Comparison of ENCODE assay signal across 8 mouse cellular contexts in genomic region chr1:152623375-152624270, GRCm38 (mm10).
DNase-seq lines count a peak whose midpoint lies in the region; ATAC-seq and TF ChIP-seq lines count a peak whose summit lies in the region.

No protein-coding gene starts in this region.

- H3K9me3 ChIP-seq in forebrain, embryonic 11.5 days (ENCODE audit: control insufficient read depth, low read length) = no peaks in the 10 kb centered on the region
- H3K9me3 ChIP-seq in hindbrain, embryonic 12.5 days (replicated peaks) = no peaks in the 10 kb centered on the region
- 0 out of 2 replicates have a peak, but pooled peaks cover under 1% of the 10 kb centered on the region for H3K9me3 ChIP-seq in limb, embryonic 14.5 days (ENCODE audit: control insufficient read depth, low read length)

- no peaks in the 10 kb centered on the region for H3K36me3 ChIP-seq in forebrain, embryonic 11.5 days (ENCODE audit: control insufficient read depth, insufficient read depth, low read length)
- H3K36me3 ChIP-seq in hindbrain, embryonic 12.5 days = 0 out of 2 replicates have a peak, but pooled peaks cover 5% of the 10 kb centered on the region
- H3K36me3 ChIP-seq in limb, embryonic 14.5 days (ENCODE audit: control insufficient read depth, insufficient read depth, low read length) = peaks cover 5% of the 10 kb centered on the region; the same call in 1 of the 2 replicates
- H3K36me3 ChIP-seq in myocyte (ENCODE audit: control insufficient read depth, insufficient read depth) = no peaks in the 10 kb centered on the region

- H3K27me3 ChIP-seq in cerebellum, adult 2 months (ENCODE audit: control insufficient read depth, insufficient read depth, low read length) = no peaks in the 10 kb centered on the region; the same call in 1 of the 2 replicates
- no peaks in the 10 kb centered on the region; the same call in 1 of the 2 replicates for H3K27me3 ChIP-seq in forebrain, embryonic 11.5 days (ENCODE audit: control insufficient read depth, insufficient read depth, low read length)
- H3K27me3 ChIP-seq in hindbrain, embryonic 12.5 days = peaks cover 9% of the 10 kb centered on the region
- H3K27me3 ChIP-seq in limb, embryonic 14.5 days (ENCODE audit: control insufficient read depth, insufficient read depth, low read length) = no peaks in the 10 kb centered on the region
- H3K27me3 ChIP-seq in myocyte (ENCODE audit: control insufficient read depth, insufficient read depth, insufficient read length) = no peaks in the 10 kb centered on the region

- no peaks in the 10 kb centered on the region for H3K79me2 ChIP-seq in myocyte (ENCODE audit: control insufficient read depth, insufficient read depth)

- H3K9ac ChIP-seq in forebrain, embryonic 11.5 days (ENCODE audit: low read length) = peak overlapping the region; percentile 45
- H3K9ac ChIP-seq in hindbrain, embryonic 12.5 days = peak overlapping the region; percentile 75; the same call in 1 of the 2 replicates
- H3K9ac ChIP-seq in limb, embryonic 14.5 days (ENCODE audit: low read depth, low read length, severe bottlenecking) = peak overlapping the region; percentile 81

- TF ChIP-seq CTCF in cerebellum, adult 2 months (IDR thresholded peaks at IDR 0.05; ENCODE audit: borderline replicate concordance, insufficient read depth, low read depth, low read length) = no peak

- no peak for ATAC-seq in forebrain, embryonic 11.5 days (replicated peaks; ENCODE audit: low FRiP score)
- no peak for ATAC-seq in hindbrain, embryonic 12.5 days (ENCODE audit: low FRiP score)
- ATAC-seq in limb, embryonic 14.5 days (ENCODE audit: low FRiP score, low read depth) = no peak

- peak overlapping the region; percentile 75 for H3K4me2 ChIP-seq in forebrain, embryonic 11.5 days (ENCODE audit: low read depth, low read length, severe bottlenecking)
- H3K4me2 ChIP-seq in hindbrain, embryonic 12.5 days (replicated peaks) = peak overlapping the region; percentile 81
- H3K4me2 ChIP-seq in limb, embryonic 14.5 days (replicated peaks; ENCODE audit: low read depth, low read length, severe bottlenecking) = peak overlapping the region; percentile 88
- H3K4me2 ChIP-seq in myocyte (ENCODE audit: low read depth) = peak overlapping the region; percentile 93

- no peaks in the 10 kb centered on the region for H3K4me1 ChIP-seq in cerebellum, adult 2 months (ENCODE audit: control insufficient read depth, insufficient read depth, low read length)
- H3K4me1 ChIP-seq in forebrain, embryonic 11.5 days (replicated peaks; ENCODE audit: control insufficient read depth, insufficient read depth, low read length) = peaks cover 9% of the 10 kb centered on the region
- peaks cover 5% of the 10 kb centered on the region; the same call in 1 of the 2 replicates for H3K4me1 ChIP-seq in hindbrain, embryonic 12.5 days
- H3K4me1 ChIP-seq in limb, embryonic 14.5 days (ENCODE audit: control insufficient read depth, insufficient read depth, low read length) = peaks cover 19% of the 10 kb centered on the region

- H3K4me3 ChIP-seq in cerebellum, adult 2 months (replicated peaks; ENCODE audit: insufficient read depth, low read depth, low read length) = peak overlapping the region; percentile 26
- H3K4me3 ChIP-seq in forebrain, embryonic 11.5 days (ENCODE audit: low read depth, low read length) = peak overlapping the region; percentile 59
- H3K4me3 ChIP-seq in hindbrain, embryonic 12.5 days = peak overlapping the region; percentile 60
- H3K4me3 ChIP-seq in limb, embryonic 14.5 days (replicated peaks; ENCODE audit: low read length) = peak overlapping the region; percentile 66
- peak overlapping the region; percentile 55 for H3K4me3 ChIP-seq in myocyte

- TF ChIP-seq POLR2A in cerebellum, adult 2 months (IDR thresholded peaks at IDR 0.05; ENCODE audit: borderline replicate concordance, insufficient read depth, low read length) = no peak
- no peak for TF ChIP-seq POLR2A in limb, embryonic 14.5 days (IDR thresholded peaks at IDR 0.05; ENCODE audit: borderline replicate concordance, extremely low read depth, insufficient read depth, insufficient read length)
- TF ChIP-seq POLR2A in myocyte (IDR thresholded peaks at IDR 0.05; ENCODE audit: insufficient read length, low read depth) = no peak

- DNase-seq in cerebellum, adult 2 months = no peak
- DNase-seq in cerebellum, adult 11-12 months = no peak
- DNase-seq in forebrain, embryonic 11.5 days (ENCODE audit: low spot score) = peak; percentile 42
- DNase-seq in limb, embryonic 14.5 days (ENCODE audit: low spot score) = peak; percentile 58
- no peak for DNase-seq in thymus, adult 18-20 months
- no peak for DNase-seq in left cerebral cortex, postnatal 14 days (ENCODE audit: low spot score in 2 of 2)

- H3K27ac ChIP-seq in cerebellum, adult 2 months (ENCODE audit: insufficient read depth, low read length) = no peak overlapping the region
- H3K27ac ChIP-seq in forebrain, embryonic 11.5 days (ENCODE audit: low read depth, low read length) = no peak overlapping the region
- no peak overlapping the region for H3K27ac ChIP-seq in hindbrain, embryonic 12.5 days
- H3K27ac ChIP-seq in limb, embryonic 14.5 days (replicated peaks; ENCODE audit: low read depth, low read length) = peak overlapping the region; percentile 84; the same call in 1 of the 2 replicates

- no peak overlapping the region for H3ac ChIP-seq in myocyte (ENCODE audit: control insufficient read depth, insufficient read length)

- WGBS in cerebellum, adult 2 months = 46% methylated on average over 12 of the region's 12 CpGs
- 34% methylated on average over 12 of the region's 12 CpGs for WGBS in forebrain, embryonic 11.5 days
- 35% methylated on average over 12 of the region's 12 CpGs for WGBS in hindbrain, embryonic 12.5 days
- WGBS in limb, embryonic 14.5 days = 25% methylated on average over 12 of the region's 12 CpGs

- intact Hi-C loops in left cerebral cortex, postnatal 14 days (cut with DNase I) = loop anchor here (5.0 kb wide), 1 partner anchor 41 kb away; no protein-coding TSS in a partner anchor

TF ChIP-seq in myocyte, 11 proteins besides CTCF, POLR2A, EP300 and RAD21:
- TF ChIP-seq MYOG (IDR thresholded peaks at IDR 0.05; ENCODE audit: control insufficient read depth in 1 of 3, insufficient read depth in 1 of 3, insufficient read length in 2 of 3, low read depth in 2 of 3) (no peak), REST (IDR thresholded peaks at IDR 0.05; ENCODE audit: insufficient read depth, insufficient read length) (no peak), TCF3 (IDR thresholded peaks at IDR 0.05; ENCODE audit: insufficient read length, low read depth) (no peak), E2F4 (IDR thresholded peaks at IDR 0.05; ENCODE audit: insufficient read depth) (no peak), TCF12 (IDR thresholded peaks at IDR 0.05; ENCODE audit: insufficient read depth, poor library complexity, severe bottlenecking) (no peak), USF1 (IDR thresholded peaks at IDR 0.05; ENCODE audit: low read depth) (no peak), POLR2AphosphoS2 (IDR thresholded peaks at IDR 0.05; ENCODE audit: insufficient read length, low read depth) (no peak), MYOD1 (IDR thresholded peaks at IDR 0.05; ENCODE audit: control insufficient read depth in 1 of 3, insufficient read length in 2 of 3, low read depth in 2 of 3) (no peak)
TF ChIP-seq in myocyte: peak in this region for 0.

Comparison
In these comparisons a context has a peak if more than half of its experiments do, and no peak if none do; other contexts are left out.
1. DNase-seq: peak in forebrain, embryonic 11.5 days (single experiment) and limb, embryonic 14.5 days (single experiment); none in cerebellum, adult 2 months (0 of 2), cerebellum, adult 11-12 months (single experiment), thymus, adult 18-20 months (0 of 2) and left cerebral cortex, postnatal 14 days (0 of 2).
2. Peak in every context shown above with its lines, with median percentiles within 50 percentile points of each other: H3K4me3 ChIP-seq, H3K4me2 ChIP-seq and H3K9ac ChIP-seq.